Mouse (Mus musculus) cortical plate, adult 2 months (tissue): ENCODE results near the gene Slc43a2.

Source experiments
- CTCF ChIP-seq: fragments of 200-500 bp; IDR thresholded peaks from 2 replicates; pipeline ENCODE4 v1.5.1; 2011; ENCODE audit warnings: mild to moderate bottlenecking, control low read depth, low read length; ENCODE audit not compliant: insufficient read depth; ENCODE audit errors: extremely low read depth
- POLR2A ChIP-seq: fragments of 200-500 bp; IDR thresholded peaks from 2 replicates; pipeline ENCODE4 v1.6.1; 2011; ENCODE audit warnings: mild to moderate bottlenecking, low read length, control low read depth; ENCODE audit not compliant: insufficient read depth; ENCODE audit errors: extremely low read depth

- TF ChIP-seq POLR2A: no peak
- no peak for TF ChIP-seq CTCF
These were observed 34.4 kb downstream of the Slc43a2 start for GRCm38 (mm10) chr11:75565849-75566248.
